Mouse (Mus musculus) G1E (cell line): ENCODE results near the gene N4bp1.

ENCODE experiments used
- CTCF ChIP-seq: IDR thresholded peaks from 2 replicates; pipeline ENCODE4 v1.5.1; 2012; ENCODE audit warnings: low read depth, low read length, inconsistent platforms, mixed read lengths
- GATA1 ChIP-seq: IDR thresholded peaks from 2 replicates; pipeline ENCODE4 v1.6.1; 2012; ENCODE audit warnings: borderline replicate concordance, low read length, inconsistent platforms, mixed read lengths
- GATA2 ChIP-seq: IDR thresholded peaks from 2 replicates; pipeline ENCODE4 v1.6.1; 2012; ENCODE audit warnings: low read depth, low read length, inconsistent platforms, borderline replicate concordance
- POLR2AphosphoS5 ChIP-seq: IDR thresholded peaks from 2 replicates; pipeline ENCODE4 v1.6.1; 2012; ENCODE audit warnings: low read depth, low read length, inconsistent platforms; ENCODE audit not compliant: insufficient replicate concordance
- TAL1 ChIP-seq: conservative IDR thresholded peaks from 2 replicates; pipeline ENCODE4 v1.6.1; 2012; ENCODE audit warnings: low read depth, low read length, inconsistent platforms, mixed read lengths

- TF ChIP-seq CTCF = no peak
- TF ChIP-seq GATA1 = no peak
- no peak for TF ChIP-seq POLR2AphosphoS5
- no peak for TF ChIP-seq TAL1
- TF ChIP-seq GATA2 = no peak
These were observed 11.9 kb downstream of the N4bp1 start for GRCm38 (mm10) chr8:86873151-86873550.
